Mouse (Mus musculus): ENCODE results near the gene Otop2. TPM values are rescaled to one million over a fixed set of nuclear protein-coding genes. Genes with fewer than 3 reads are reported as not detected.
A peak's percentile ranks its signal among the peaks of the same experiment; 100 is the strongest.

The Otop2 gene
- polyA plus RNA-seq, 1 experiment from 2014 or later, result not detected

DNA sequence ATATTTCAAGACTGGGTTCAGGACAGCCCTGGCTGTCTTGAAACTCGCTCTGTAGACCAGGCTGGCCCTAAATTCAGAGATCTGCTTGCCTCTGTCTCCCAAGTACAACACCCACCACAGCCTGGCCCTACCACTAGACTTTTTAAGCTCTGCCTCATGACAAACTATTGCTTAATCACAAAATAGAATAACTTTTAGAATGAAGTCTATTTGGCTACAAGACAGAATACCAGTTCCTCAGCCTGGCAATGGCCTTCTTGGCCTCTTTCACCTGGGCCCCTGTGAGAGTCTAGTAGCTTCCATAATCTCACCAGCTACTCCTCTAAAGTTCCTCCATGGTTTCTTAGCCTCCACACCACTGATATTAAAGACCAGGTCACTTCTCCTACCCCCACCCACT lies 16.6 kb upstream of the Otop2 start:
- Histone ChIP-seq H3K4me2 (no peak overlapping the region), H3K9me3 (ENCODE audit: control insufficient read depth, low read length) (no peaks in the 10 kb centered on the region), H3K27me3 (replicated peaks; ENCODE audit: control insufficient read depth, insufficient read depth, low read length) (no peaks in the 10 kb centered on the region), H3K4me1 (replicated peaks; ENCODE audit: control insufficient read depth, insufficient read depth, low read length) (peaks cover 8% of the 10 kb centered on the region; the same call in 1 of the 2 replicates), H3K27ac (ENCODE audit: low read depth, low read length) (peak overlapping the region; percentile 19; the same call in 1 of the 2 replicates), H3K36me3 (ENCODE audit: control insufficient read depth, insufficient read depth, low read length) (no peaks in the 10 kb centered on the region), H3K9ac (ENCODE audit: low read depth, low read length) (no peak overlapping the region), H3K4me3 (ENCODE audit: low read depth, low read length) (no peak overlapping the region)
- ATAC-seq (replicated peaks; ENCODE audit: low FRiP score) (no peak), DNase-seq (ENCODE audit: low spot score) (no peak)
- WGBS, result 87% methylated on average over 1 of the region's 1 CpGs

DNA sequence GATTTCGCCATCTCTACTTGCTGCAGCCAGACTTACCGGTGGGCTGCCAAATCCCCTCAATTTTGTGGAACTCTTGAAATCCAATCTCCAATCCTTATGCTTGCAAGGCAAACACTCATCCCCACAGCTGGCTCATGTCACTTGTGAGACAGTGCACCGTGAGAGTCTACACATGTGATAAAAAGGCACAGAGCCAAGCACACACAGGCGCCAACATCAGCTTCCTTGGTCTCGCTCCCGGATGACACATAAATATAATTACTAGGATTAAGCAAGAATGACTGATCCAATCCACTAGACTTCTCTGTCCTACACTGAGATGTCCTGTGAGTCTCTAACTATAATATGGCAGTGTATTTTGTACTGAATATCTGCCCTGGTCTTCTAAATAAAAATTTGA lies 16.0 kb upstream of the Otop2 start:
- Histone ChIP-seq H3K9me3 (ENCODE audit: control insufficient read depth, low read length) (no peaks in the 10 kb centered on the region), H3K4me2 (no peak overlapping the region), H3K9ac (ENCODE audit: low read depth, low read length) (no peak overlapping the region), H3K4me3 (ENCODE audit: low read depth, low read length) (no peak overlapping the region), H3K36me3 (ENCODE audit: control insufficient read depth, insufficient read depth, low read length) (no peaks in the 10 kb centered on the region), H3K27ac (ENCODE audit: low read depth, low read length) (0 out of 2 replicates have a peak overlapping the region, but pooled peaks have one; percentile 19), H3K27me3 (replicated peaks; ENCODE audit: control insufficient read depth, insufficient read depth, low read length) (peaks cover 1% of the 10 kb centered on the region; the same call in 1 of the 2 replicates), H3K4me1 (replicated peaks; ENCODE audit: control insufficient read depth, insufficient read depth, low read length) (peaks cover 8% of the 10 kb centered on the region; the same call in 1 of the 2 replicates)
- WGBS, result 72% methylated on average over 6 of the region's 6 CpGs
- DNase-seq (ENCODE audit: low spot score) (no peak), ATAC-seq (replicated peaks; ENCODE audit: low FRiP score) (no peak)

DNA sequence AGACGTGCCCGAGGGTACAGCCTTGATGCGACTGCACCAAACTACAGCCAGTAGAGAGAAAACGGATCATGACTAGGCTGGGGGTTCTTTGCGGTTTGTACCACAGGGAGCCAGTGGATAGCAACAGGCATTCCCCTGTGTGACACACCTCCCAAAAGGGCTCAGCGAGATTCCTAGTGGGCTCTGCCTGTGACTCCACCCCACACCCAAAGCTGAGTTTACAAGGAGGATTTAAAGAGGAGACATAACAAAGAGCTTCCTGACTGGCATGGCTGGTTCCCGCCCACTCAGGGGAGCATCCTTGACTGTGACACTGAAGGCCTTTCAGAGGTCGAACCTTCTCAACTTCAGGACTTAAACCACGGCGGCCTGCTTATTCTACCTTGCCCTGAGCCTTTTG lies 15.5 kb upstream of the Otop2 start:
- Histone ChIP-seq H3K27ac (ENCODE audit: low read depth, low read length) (peak overlapping the region; percentile 77), H3K36me3 (ENCODE audit: control insufficient read depth, insufficient read depth, low read length) (no peaks in the 10 kb centered on the region), H3K4me3 (ENCODE audit: low read depth, low read length) (no peak overlapping the region), H3K4me1 (replicated peaks; ENCODE audit: control insufficient read depth, insufficient read depth, low read length) (peaks cover 8% of the 10 kb centered on the region; the same call in 1 of the 2 replicates), H3K9ac (ENCODE audit: low read depth, low read length) (no peak overlapping the region), H3K27me3 (replicated peaks; ENCODE audit: control insufficient read depth, insufficient read depth, low read length) (peaks cover 7% of the 10 kb centered on the region; the same call in 1 of the 2 replicates), H3K9me3 (ENCODE audit: control insufficient read depth, low read length) (no peaks in the 10 kb centered on the region), H3K4me2 (no peak overlapping the region)
- no peak for DNase-seq (ENCODE audit: low spot score)
- WGBS, result 70% methylated on average over 10 of the region's 10 CpGs
- no peak for ATAC-seq (replicated peaks; ENCODE audit: low FRiP score)

DNA sequence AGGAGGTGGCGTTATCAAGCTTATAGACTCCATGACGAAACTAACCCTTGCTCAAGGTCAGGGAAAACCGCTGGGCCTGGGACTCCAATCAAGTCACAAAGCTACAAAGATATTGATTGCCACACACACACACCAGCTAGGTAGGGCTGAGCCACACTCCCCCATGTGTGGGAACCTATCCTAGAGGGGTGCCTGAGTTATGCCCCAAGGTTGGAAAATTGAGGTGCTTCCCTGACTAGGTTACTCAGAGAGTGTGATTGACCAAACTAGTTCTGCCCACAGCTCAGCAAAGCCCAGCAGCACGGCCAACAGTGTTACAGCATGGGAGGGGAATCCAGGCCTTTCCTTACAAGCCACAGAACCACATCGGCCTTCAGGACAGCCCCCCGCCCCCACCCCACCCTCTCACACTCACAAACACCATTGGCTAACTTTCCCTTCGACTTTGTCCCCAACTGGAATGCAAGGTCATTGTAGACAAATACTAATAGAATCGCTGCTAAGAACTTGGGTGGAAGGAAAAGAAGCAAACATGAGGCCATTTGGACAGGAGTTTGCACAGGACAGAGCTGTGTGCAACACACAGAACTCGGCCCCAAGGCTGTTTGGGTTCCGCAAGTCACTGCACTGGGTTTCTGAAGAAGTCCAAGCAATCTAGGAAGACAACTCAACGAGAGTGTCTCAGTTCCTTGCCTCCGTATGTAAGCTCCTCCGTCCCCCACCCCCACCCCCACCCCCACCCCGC lies 14.2 kb upstream of the Otop2 start:
- H3K27ac ChIP-seq (ENCODE audit: low read depth, low read length), result peak overlapping the region; percentile 77
- no peak for DNase-seq (ENCODE audit: low spot score)
- H3K36me3 ChIP-seq (ENCODE audit: control insufficient read depth, insufficient read depth, low read length), result no peaks in the 10 kb centered on the region
- H3K4me2 ChIP-seq, result peak overlapping the region; percentile 42
- WGBS, result 54% methylated on average over 14 of the region's 14 CpGs
- H3K9me3 ChIP-seq (ENCODE audit: control insufficient read depth, low read length), result no peaks in the 10 kb centered on the region
- no peak overlapping the region for H3K9ac ChIP-seq (ENCODE audit: low read depth, low read length)
- no peak overlapping the region for H3K4me3 ChIP-seq (ENCODE audit: low read depth, low read length)
- H3K27me3 ChIP-seq (replicated peaks; ENCODE audit: control insufficient read depth, insufficient read depth, low read length), result peaks cover 18% of the 10 kb centered on the region
- peaks cover 10% of the 10 kb centered on the region; the same call in 1 of the 2 replicates for H3K4me1 ChIP-seq (replicated peaks; ENCODE audit: control insufficient read depth, insufficient read depth, low read length)
- ATAC-seq (replicated peaks; ENCODE audit: low FRiP score), result peak; percentile 48; the same call in 1 of the 2 replicates

DNA sequence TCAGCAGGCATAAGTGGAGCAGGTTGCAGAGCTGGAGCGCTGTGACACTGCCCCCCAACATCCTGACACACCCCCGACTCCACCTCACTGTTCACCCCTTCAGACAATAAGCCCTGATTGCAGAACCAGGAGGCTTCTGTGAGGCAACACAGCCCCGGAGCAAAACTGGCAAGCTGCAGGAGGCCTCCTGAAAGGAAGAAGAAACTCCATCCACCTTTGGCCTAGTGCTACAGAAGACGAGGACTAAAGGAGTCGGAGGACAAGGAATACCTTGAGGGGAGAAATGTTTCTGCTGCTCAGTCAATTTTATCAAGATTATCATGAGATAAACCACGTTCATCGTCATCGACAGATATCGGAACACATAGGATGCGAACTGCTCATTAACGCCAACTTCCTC lies 11.0 kb upstream of the Otop2 start:
- Histone ChIP-seq H3K36me3 (ENCODE audit: control insufficient read depth, insufficient read depth, low read length) (no peaks in the 10 kb centered on the region), H3K9me3 (ENCODE audit: control insufficient read depth, low read length) (no peaks in the 10 kb centered on the region), H3K4me3 (ENCODE audit: low read depth, low read length) (peak overlapping the region; percentile 50), H3K27ac (ENCODE audit: low read depth, low read length) (no peak overlapping the region), H3K4me1 (replicated peaks; ENCODE audit: control insufficient read depth, insufficient read depth, low read length) (peaks cover 7% of the 10 kb centered on the region; the same call in 1 of the 2 replicates), H3K27me3 (replicated peaks; ENCODE audit: control insufficient read depth, insufficient read depth, low read length) (peaks cover 20% of the 10 kb centered on the region), H3K4me2 (peak overlapping the region; percentile 66), H3K9ac (ENCODE audit: low read depth, low read length) (no peak overlapping the region)
- ATAC-seq (replicated peaks; ENCODE audit: low FRiP score), result no peak
- 84% methylated on average over 11 of the region's 11 CpGs for WGBS
- no peak for DNase-seq (ENCODE audit: low spot score)

DNA sequence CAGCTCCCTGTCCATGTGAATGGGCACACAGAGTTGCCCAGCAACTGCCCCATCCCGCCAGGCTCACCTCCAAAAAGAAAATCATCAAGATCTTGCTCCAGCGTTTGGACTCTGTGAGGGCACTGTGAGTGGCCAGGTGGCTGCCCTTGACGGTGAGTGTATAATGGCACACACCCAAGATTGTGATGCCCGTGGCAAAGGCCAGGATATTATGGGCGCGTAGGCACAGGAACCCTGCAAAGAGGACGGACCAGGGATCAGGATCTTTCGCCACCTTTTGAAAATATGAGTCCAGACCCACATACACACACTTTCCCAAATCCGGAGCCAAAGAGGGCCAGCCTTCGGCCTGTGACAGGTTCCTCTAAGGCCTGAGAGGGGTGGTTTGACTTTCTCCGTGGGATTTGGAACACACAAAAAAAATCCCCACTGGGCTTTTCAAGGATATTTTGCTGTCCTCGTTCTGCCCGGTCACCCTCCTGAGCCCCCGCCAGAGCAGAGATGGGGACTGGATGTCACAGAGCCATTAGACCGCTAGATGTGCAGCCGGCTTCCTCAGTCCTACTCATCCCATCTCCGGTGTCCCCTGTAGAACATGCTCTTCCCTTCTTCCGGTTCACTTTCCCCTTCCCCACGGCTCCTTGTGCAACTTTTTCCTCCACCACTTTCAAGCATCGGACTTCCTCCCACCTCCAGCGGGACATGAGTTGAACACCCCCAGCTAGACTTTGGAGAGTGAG lies 10.3 kb upstream of the Otop2 start:
- 55% methylated on average over 21 of the region's 21 CpGs for WGBS
- Histone ChIP-seq H3K27ac (ENCODE audit: low read depth, low read length) (peak overlapping the region; percentile 57), H3K9me3 (ENCODE audit: control insufficient read depth, low read length) (no peaks in the 10 kb centered on the region), H3K36me3 (ENCODE audit: control insufficient read depth, insufficient read depth, low read length) (no peaks in the 10 kb centered on the region), H3K4me3 (ENCODE audit: low read depth, low read length) (peak overlapping the region; percentile 50), H3K9ac (ENCODE audit: low read depth, low read length) (peak overlapping the region; percentile 38; the same call in 1 of the 2 replicates), H3K4me1 (replicated peaks; ENCODE audit: control insufficient read depth, insufficient read depth, low read length) (peaks cover 4% of the 10 kb centered on the region; the same call in 1 of the 2 replicates), H3K27me3 (replicated peaks; ENCODE audit: control insufficient read depth, insufficient read depth, low read length) (peaks cover 20% of the 10 kb centered on the region), H3K4me2 (peak overlapping the region; percentile 66)
- DNase-seq (ENCODE audit: low spot score) (no peak), ATAC-seq (replicated peaks; ENCODE audit: low FRiP score) (no peak)

DNA sequence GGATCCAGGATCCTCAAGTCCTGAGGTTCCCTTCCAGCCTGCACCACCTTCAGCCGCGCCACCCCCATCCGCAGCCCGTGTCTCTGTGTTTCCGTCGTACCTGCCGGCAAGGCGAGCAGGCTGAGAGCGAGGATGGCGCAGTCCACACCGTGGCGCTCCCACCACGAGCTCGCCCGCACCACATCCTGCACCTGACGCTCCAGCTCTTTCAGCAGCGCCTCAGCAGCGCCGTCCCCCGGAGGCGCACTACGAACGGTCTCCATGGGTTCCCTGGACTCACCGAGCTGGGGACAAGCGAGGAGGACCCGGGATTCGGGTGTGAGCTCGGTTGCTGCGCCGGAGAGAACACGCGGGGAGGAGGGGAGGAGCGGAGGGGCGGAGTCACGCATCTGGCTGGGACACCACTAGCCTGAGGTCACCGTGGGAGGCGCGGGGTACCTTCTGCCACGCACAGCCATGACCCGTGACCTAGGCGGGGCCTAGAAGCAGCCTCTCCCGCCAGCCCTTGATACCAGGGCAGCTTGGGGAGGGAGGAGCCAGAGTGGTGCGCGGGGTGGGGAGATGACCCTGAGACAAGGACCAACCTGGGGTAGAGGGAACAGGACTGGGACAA lies 9.6 kb upstream of the Otop2 start, which contains the start of gene Fads6:
Fads6 (minus strand) TSS at position 450 of the 613 bp plus-strand sequence.
- peak within 1 kb of the TSS; percentile 38; the same call in 1 of the 2 replicates for H3K9ac ChIP-seq (ENCODE audit: low read depth, low read length)
- 1% methylated on average over 44 of the region's 44 CpGs for WGBS
- H3K27me3 ChIP-seq (replicated peaks; ENCODE audit: control insufficient read depth, insufficient read depth, low read length), result peaks cover 20% of the 10 kb centered on the region
- peak within 1 kb of the TSS; percentile 66 for H3K4me2 ChIP-seq
- H3K4me3 ChIP-seq (ENCODE audit: low read depth, low read length), result peak within 1 kb of the TSS; percentile 50
- H3K4me1 ChIP-seq (replicated peaks; ENCODE audit: control insufficient read depth, insufficient read depth, low read length), result peaks cover 3% of the 10 kb centered on the region; the same call in 1 of the 2 replicates
- no peaks in the 10 kb centered on the region for H3K36me3 ChIP-seq (ENCODE audit: control insufficient read depth, insufficient read depth, low read length)
- DNase-seq (ENCODE audit: low spot score) (peak; percentile 65), ATAC-seq (replicated peaks; ENCODE audit: low FRiP score) (peak; percentile 61)
- H3K27ac ChIP-seq (ENCODE audit: low read depth, low read length), result peak within 1 kb of the TSS; percentile 57
- H3K9me3 ChIP-seq (ENCODE audit: control insufficient read depth, low read length), result no peaks in the 10 kb centered on the region

DNA sequence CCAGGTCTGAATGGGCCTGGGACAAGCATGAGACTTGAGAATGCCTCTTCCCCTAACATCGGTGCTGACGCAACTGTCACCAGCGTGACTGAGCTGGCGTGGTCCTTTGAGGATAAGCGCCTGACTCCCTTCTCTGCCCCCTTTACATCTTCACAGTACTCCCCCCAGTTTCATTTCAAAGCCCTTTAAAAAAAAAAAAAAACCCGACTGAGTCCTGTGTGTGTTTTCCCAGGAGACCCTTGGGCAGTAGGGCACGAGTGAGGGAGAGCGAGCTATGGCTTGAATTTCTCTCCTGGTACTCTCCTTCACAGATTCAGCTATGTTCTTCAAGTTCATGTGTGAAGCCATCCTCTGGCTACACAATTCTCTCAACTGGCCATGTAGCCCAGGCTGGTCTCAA lies 8.8 kb upstream of the Otop2 start:
- no peak overlapping the region; the same call in 1 of the 2 replicates for H3K4me2 ChIP-seq
- H3K36me3 ChIP-seq (ENCODE audit: control insufficient read depth, insufficient read depth, low read length), result no peaks in the 10 kb centered on the region
- DNase-seq (ENCODE audit: low spot score) (no peak), ATAC-seq (replicated peaks; ENCODE audit: low FRiP score) (no peak)
- peaks cover 3% of the 10 kb centered on the region; the same call in 1 of the 2 replicates for H3K4me1 ChIP-seq (replicated peaks; ENCODE audit: control insufficient read depth, insufficient read depth, low read length)
- 58% methylated on average over 8 of the region's 8 CpGs for WGBS
- H3K27me3 ChIP-seq (replicated peaks; ENCODE audit: control insufficient read depth, insufficient read depth, low read length), result peaks cover 20% of the 10 kb centered on the region
- no peaks in the 10 kb centered on the region for H3K9me3 ChIP-seq (ENCODE audit: control insufficient read depth, low read length)
- no peak overlapping the region for H3K27ac ChIP-seq (ENCODE audit: low read depth, low read length)
- no peak overlapping the region for H3K9ac ChIP-seq (ENCODE audit: low read depth, low read length)
- peak overlapping the region; percentile 50; the same call in 1 of the 2 replicates for H3K4me3 ChIP-seq (ENCODE audit: low read depth, low read length)
